In genomic region chr2:52570171-52570570, GRCm38 (mm10) we compare ENCODE assay signal across 17 mouse cellular contexts.
DNase-seq lines count a peak whose midpoint lies in the region; ATAC-seq and TF ChIP-seq lines count a peak whose summit lies in the region.
"Had no signal": no experiment of that assay in that cellular context is flagged by ENCODE, and none has a peak within 500 bp of the region (broad histone marks: within the 10 kb centered on the region; RNA-seq: fewer than 3 reads in every experiment).

No protein-coding gene starts in this region.

- 5% methylated on average over 11 of the region's 11 CpGs for WGBS in spleen, adult 2 months
- 94% methylated on average over 11 of the region's 11 CpGs for WGBS in cerebellum, adult 2 months

- no peaks in the 10 kb centered on the region for H3K27me3 ChIP-seq in spleen, adult 2 months (ENCODE audit: control insufficient read depth, insufficient read depth, low read length)
- H3K27me3 ChIP-seq in cerebellum, adult 2 months (ENCODE audit: control insufficient read depth, insufficient read depth, low read length) = no peaks in the 10 kb centered on the region
- H3K27me3 ChIP-seq: limb, embryonic 15.5 days had no signal

- peak in 1 of 2 experiments; percentile 21 for DNase-seq in spleen, adult 2 months (ENCODE audit: low read depth in 1 of 2, low spot score in 2 of 2)
- DNase-seq in spleen, adult 12 weeks (ENCODE audit: low spot score) = no peak
- peak; percentile 59 for DNase-seq in thymus, postnatal 4 days
- no peak for DNase-seq in cerebellum, adult 2 months
- no peak for DNase-seq in left cerebral cortex, postnatal 10 days (ENCODE audit: extremely low spot score in 1 of 2, low spot score in 2 of 2)
- DNase-seq: adrenal gland, postnatal 10 days; cerebellum, adult 9-11 months; gastrocnemius, postnatal 14 days; lung, postnatal 36 days; retina, postnatal 1 day had no signal

- H3K36me3 ChIP-seq in spleen, adult 2 months (ENCODE audit: control insufficient read depth, insufficient read depth, low read length) = no peaks in the 10 kb centered on the region
- H3K36me3 ChIP-seq: embryonic facial prominence, embryonic 10.5 days; hindbrain, embryonic 10.5 days; limb, embryonic 15.5 days had no signal

- no peak for TF ChIP-seq CTCF in spleen, adult 2 months (IDR thresholded peaks at IDR 0.05; ENCODE audit: extremely low read depth, insufficient read depth, insufficient read length, insufficient replicate concordance)
- TF ChIP-seq CTCF in cerebellum, adult 2 months (IDR thresholded peaks at IDR 0.05; ENCODE audit: borderline replicate concordance, insufficient read depth, low read depth, low read length) = no peak

- TF ChIP-seq POLR2A in spleen, adult 2 months (IDR thresholded peaks at IDR 0.05; ENCODE audit: low read depth, low read length) = no peak
- TF ChIP-seq POLR2A in cerebellum, adult 2 months (IDR thresholded peaks at IDR 0.05; ENCODE audit: borderline replicate concordance, insufficient read depth, low read length) = no peak

- H3K4me1 ChIP-seq in spleen, adult 2 months (ENCODE audit: control insufficient read depth, insufficient read depth, insufficient read length) = peaks cover 5% of the 10 kb centered on the region; the same call in 1 of the 2 replicates
- H3K4me1 ChIP-seq in cerebellum, adult 2 months (ENCODE audit: control insufficient read depth, insufficient read depth, low read length) = no peaks in the 10 kb centered on the region; the same call in none of the 2 replicates
- H3K4me1 ChIP-seq: embryonic facial prominence, embryonic 10.5 days; hindbrain, embryonic 10.5 days; limb, embryonic 15.5 days had no signal

- no peak overlapping the region for H3K4me3 ChIP-seq in spleen, adult 2 months (ENCODE audit: extremely low read depth, insufficient read depth, insufficient read length)
- H3K4me3 ChIP-seq in cerebellum, adult 2 months (replicated peaks; ENCODE audit: insufficient read depth, low read depth, low read length) = no peak overlapping the region
- H3K4me3 ChIP-seq: embryonic facial prominence, embryonic 10.5 days; hindbrain, embryonic 10.5 days; limb, embryonic 15.5 days had no signal

- intact Hi-C loops in left cerebral cortex, postnatal 10 days (cut with DNase I) = no loop called here

- H3K27ac ChIP-seq in spleen, adult 2 months (ENCODE audit: insufficient read depth, low read length) = peak overlapping the region; percentile 12; the same call in 1 of the 2 replicates
- no peak overlapping the region for H3K27ac ChIP-seq in cerebellum, adult 2 months (ENCODE audit: insufficient read depth, low read length)
- H3K27ac ChIP-seq: embryonic facial prominence, embryonic 10.5 days; hindbrain, embryonic 10.5 days; limb, embryonic 15.5 days had no signal

- ATAC-seq in granulocyte monocyte progenitor cell, adult 5-6 weeks (replicated peaks; ENCODE audit: poor library complexity, severe bottlenecking) = peak; percentile 25; the same call in 1 of the 2 replicates
- ATAC-seq in monocyte, adult 5-6 weeks (replicated peaks; ENCODE audit: insufficient number of reproducible peaks, low FRiP score, low TSS enrichment, poor library complexity, severe bottlenecking) = peak; percentile 57; the same call in 1 of the 2 replicates
- ATAC-seq: intestine, postnatal 0 days; midbrain, embryonic 16.5 days had no signal
